ENCODE assay signal across 8 mouse cellular contexts in the genomic region with DNA sequence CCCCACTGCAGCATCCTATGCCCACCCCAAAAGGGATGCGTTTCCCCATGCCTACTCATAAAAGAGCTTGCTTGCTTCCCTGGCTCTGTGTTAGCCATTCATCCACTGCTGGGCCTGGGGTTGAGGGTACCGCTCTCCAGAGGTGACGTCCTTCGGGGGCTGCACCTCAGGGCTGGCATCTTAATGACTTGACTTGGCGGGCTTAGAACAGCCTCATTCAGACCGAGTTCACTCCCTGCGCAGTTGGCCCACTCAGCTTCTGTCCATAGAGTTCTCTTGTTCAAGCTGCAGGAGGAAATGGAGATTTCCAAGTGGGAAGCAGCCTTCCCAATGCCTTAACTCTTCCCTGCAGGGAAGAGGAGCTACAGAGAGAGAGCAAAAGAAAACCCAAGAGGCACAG. TPM values are rescaled to one million over a fixed set of nuclear protein-coding genes. Genes with fewer than 3 reads are reported as not detected.
DNase-seq lines count a peak whose midpoint lies in the region; TF ChIP-seq lines count a peak whose summit lies in the region.
"Had no signal": no experiment of that assay in that cellular context is flagged by ENCODE, and none has a peak within 500 bp of the region (broad histone marks: within the 10 kb centered on the region; RNA-seq: fewer than 3 reads in every experiment).

No protein-coding gene starts in this region.

- no peaks in the 10 kb centered on the region for H3K36me3 ChIP-seq in kidney, adult 2 months (ENCODE audit: control insufficient read depth, insufficient read depth, low read length)
- no peaks in the 10 kb centered on the region for H3K36me3 ChIP-seq in testis, adult 2 months (ENCODE audit: control insufficient read depth, insufficient read depth, low read length)
- H3K36me3 ChIP-seq in limb, embryonic 10.5 days: no peaks in the 10 kb centered on the region

- no peak for TF ChIP-seq POLR2A in kidney, adult 2 months (IDR thresholded peaks at IDR 0.05; ENCODE audit: low read depth, low read length)
- TF ChIP-seq POLR2A in testis, adult 2 months (IDR thresholded peaks at IDR 0.05; ENCODE audit: control insufficient read depth, low read depth, low read length): no peak

- no peaks in the 10 kb centered on the region for H3K9me3 ChIP-seq in limb, embryonic 10.5 days (replicated peaks)

- DNase-seq in kidney, adult 2 months: no peak
- DNase-seq in kidney, postnatal 14 days: no peak
- DNase-seq in testis, postnatal 10 days (ENCODE audit: low spot score): no peak
- no peak for DNase-seq in limb, embryonic 10.5 days (ENCODE audit: low spot score)
- no peak for DNase-seq in yolk sac, embryonic 10.5 days (ENCODE audit: low spot score)
- DNase-seq in spleen, postnatal 14 days (ENCODE audit: low spot score in 2 of 2): no peak
- DNase-seq: gastrocnemius, postnatal 10 days had no signal

- peak overlapping the region; percentile 29; the same call in 1 of the 2 replicates for H3K27ac ChIP-seq in kidney, adult 2 months (ENCODE audit: insufficient read depth, low read depth, low read length)
- H3K27ac ChIP-seq in testis, adult 2 months (ENCODE audit: control insufficient read depth, insufficient read depth, low read depth, low read length): peak overlapping the region; percentile 30; the same call in 1 of the 2 replicates
- peak overlapping the region; percentile 33; the same call in 1 of the 2 replicates for H3K27ac ChIP-seq in limb, embryonic 10.5 days

- H3K27me3 ChIP-seq in kidney, adult 2 months (replicated peaks; ENCODE audit: control insufficient read depth, insufficient read depth, low read length): no peaks in the 10 kb centered on the region
- no peaks in the 10 kb centered on the region for H3K27me3 ChIP-seq in testis, adult 2 months (ENCODE audit: control insufficient read depth, insufficient read depth, low read length)
- H3K27me3 ChIP-seq in limb, embryonic 10.5 days (ENCODE audit: low read depth, poor library complexity, severe bottlenecking): peaks cover 5% of the 10 kb centered on the region; the same call in 1 of the 2 replicates

- no peak overlapping the region for H3K4me3 ChIP-seq in kidney, adult 2 months (ENCODE audit: insufficient read depth, low read depth, low read length)
- H3K4me3 ChIP-seq in testis, adult 2 months (ENCODE audit: control insufficient read depth, low read depth, low read length): no peak overlapping the region
- no peak overlapping the region for H3K4me3 ChIP-seq in limb, embryonic 10.5 days

- H3K4me1 ChIP-seq in kidney, adult 2 months (ENCODE audit: control insufficient read depth, insufficient read depth, low read length): peaks cover 9% of the 10 kb centered on the region
- H3K4me1 ChIP-seq in testis, adult 2 months (ENCODE audit: control insufficient read depth, insufficient read depth, low read length): peaks cover 2% of the 10 kb centered on the region; the same call in 1 of the 2 replicates
- peaks cover 53% of the 10 kb centered on the region for H3K4me1 ChIP-seq in limb, embryonic 10.5 days

- TF ChIP-seq CTCF in kidney, adult 2 months (conservative IDR thresholded peaks at IDR 0.05; ENCODE audit: insufficient read depth, insufficient read length, low read depth, low read length): no peak
- TF ChIP-seq CTCF in testis, adult 2 months (IDR thresholded peaks at IDR 0.05; ENCODE audit: control insufficient read depth, insufficient read depth, insufficient replicate concordance, low read depth, low read length): no peak

- 42% methylated on average over 7 of the region's 7 CpGs for WGBS in kidney, adult 2 months
- WGBS in limb, embryonic 10.5 days: 49% methylated on average over 7 of the region's 7 CpGs

RNA-seq across cellular contexts. Expression of a gene that starts 32.1 kb away (rescaled TPM):
- polyA plus RNA-seq in kidney, adult 2 months (2012; rRNA removed): 75.9 and 108 TPM in 2 replicates
- polyA plus RNA-seq in testis, adult 2 months (2012; rRNA removed): 11.7 and 15.9 TPM in 2 replicates
- 2.8 and 2.9 TPM in 2 replicates for polyA plus RNA-seq in limb, embryonic 10.5 days (2016; fragmentation: Nextera tagmentation; extraction: Ambion mirVana)
